Mouse (Mus musculus) lung, adult 2 months (tissue): ENCODE data around the gene Ttc22.

ENCODE experiments used
- CTCF ChIP-seq: fragments of 200-500 bp; IDR thresholded peaks from 2 replicates; pipeline ENCODE4 v1.5.1; 2011; ENCODE audit warnings: mild to moderate bottlenecking, low read length, control low read depth; ENCODE audit not compliant: insufficient read depth
- POLR2A ChIP-seq: fragments of 200-500 bp; IDR thresholded peaks from 2 replicates; pipeline ENCODE4 v1.6.1; 2011; ENCODE audit warnings: low read depth, mild to moderate bottlenecking, control low read depth, low read length, borderline replicate concordance; ENCODE audit errors: extremely low read depth

GRCm38 (mm10) chr4:106629374-106629773 lies 7.1 kb downstream of the Ttc22 start:
- no peak for TF ChIP-seq CTCF
- TF ChIP-seq POLR2A, result no peak
